Mouse (Mus musculus) A20 (cell line): ENCODE measurements around the gene Tnks1bp1.

Source experiments
- DNase-seq: peaks from one replicate; pipeline ENCODE4 v3.0.0-alpha.2; 2011; ENCODE audit warnings: low read depth, low spot score

Tnks1bp1 gene

DNA sequence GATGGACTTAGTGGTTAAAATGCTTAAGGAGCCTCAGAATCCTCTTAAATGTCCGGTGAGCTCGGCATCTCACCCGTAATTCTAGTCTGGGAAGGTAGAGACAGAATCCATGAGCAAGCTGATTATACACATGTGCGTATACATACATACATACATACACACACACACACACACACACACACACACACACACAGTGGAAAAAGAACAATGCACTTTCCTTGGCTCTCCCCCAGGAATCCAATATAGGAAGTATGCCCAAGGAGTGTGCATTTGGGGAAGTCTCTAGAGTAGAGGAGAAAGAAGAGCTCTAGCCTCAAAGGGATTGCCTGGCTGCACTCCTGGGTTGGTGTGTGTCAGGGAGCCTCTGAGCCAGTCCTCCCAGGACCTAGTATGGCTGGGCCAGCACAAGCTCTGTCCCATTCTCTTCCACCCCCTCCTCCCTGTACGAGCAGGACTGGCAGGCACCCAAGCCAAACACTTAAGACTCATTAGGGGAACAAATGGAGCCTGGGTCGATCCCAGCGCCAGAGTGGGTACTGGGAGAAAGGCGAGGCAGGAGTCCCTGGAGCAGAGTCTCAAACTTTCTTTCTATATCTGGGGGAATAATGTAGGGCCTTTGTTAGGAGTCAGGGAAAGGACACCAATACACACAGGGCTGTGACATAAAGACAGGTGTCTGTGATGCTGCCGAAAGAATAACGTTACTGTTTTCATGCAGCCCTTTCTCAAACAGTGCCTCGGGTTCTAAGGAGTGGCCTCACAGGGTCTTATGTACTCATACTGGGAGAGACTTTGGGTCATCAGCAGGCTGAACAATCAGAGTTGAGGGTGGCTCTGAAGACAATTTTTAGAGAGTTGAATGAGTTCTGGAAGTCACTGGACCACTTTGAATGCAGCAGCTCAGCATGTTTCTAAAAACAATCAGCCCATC is 41.2 kb downstream of the Tnks1bp1 start:
- no peak for DNase-seq

GRCm38 (mm10) chr2:85091325-85091724 is 43.5 kb downstream of the Tnks1bp1 start:
- DNase-seq, result no peak

GRCm38 (mm10) chr2:85093376-85093775 is 45.6 kb downstream of the Tnks1bp1 start:
- no peak for DNase-seq

DNA sequence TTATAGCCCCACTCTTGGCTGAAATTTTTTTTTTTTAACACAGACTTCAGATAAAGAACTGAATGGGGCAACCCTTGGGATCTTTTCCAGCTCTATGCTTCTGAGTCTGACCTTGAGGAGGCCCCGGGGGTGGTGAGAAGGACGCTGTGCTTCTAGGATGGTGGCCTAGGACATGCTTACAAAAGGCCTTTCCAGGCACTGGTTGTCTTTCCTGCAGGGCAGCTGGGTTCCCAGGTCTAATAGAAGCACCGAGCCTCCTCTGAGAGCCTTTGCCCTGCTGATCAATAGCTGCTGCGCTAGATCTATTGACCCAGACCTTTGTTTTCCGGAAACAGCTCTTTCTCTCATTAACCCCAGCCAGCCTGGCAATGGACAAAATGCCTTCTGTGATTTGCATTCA is 48.1 kb downstream of the Tnks1bp1 start:
- no peak for DNase-seq

DNA sequence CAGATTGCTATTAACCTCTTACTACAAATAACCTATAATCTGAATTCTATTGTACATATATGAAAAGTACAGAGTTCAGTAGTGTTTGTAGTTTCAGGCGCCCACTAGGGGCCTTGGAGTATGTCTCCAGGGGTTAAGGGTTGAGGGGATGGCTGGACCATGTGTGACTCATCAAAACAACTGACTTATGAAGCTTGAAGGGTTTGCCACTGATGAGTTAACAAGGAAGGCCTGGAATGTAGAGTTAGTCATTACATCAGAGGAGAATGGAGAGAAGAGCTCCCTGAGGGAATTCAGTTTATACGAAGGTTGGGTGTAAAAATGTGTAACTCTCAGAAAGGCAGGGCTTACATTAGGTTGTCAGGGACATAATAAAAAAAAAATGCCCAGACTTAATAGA is 50.2 kb downstream of the Tnks1bp1 start:
- DNase-seq, result no peak

DNA sequence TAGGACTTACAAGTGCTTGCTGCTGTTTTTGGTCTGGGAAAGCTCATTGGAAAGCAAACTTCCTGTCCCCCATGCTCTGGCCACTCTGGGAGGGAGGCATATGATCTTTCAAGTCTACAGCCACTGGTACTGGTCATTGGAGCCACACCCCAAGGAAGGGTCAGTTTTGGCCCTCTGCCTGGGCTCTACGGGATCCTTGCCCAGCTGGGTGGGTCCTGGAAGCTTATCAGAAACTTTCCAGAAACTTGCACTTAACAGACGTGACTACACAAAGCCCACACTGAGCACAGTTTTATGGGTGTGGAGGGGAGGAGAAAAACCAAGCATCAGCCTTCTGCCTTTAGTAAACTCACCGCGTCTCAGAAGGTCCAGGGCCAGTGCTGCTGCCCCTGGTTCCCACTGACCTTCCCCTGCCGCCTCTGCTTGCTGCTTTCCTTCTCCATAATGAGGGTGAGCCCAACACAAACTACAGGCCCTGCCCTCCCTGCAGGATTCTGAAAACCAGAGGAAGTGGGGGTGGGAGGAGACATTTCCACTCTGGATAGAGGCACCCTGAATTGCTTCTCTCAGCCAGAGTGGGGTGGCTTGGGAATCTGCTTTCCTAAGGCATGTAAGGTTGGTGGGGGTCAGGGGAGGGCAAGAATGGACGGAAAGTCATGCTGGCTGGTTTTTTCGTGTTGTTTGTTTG is 51.1 kb downstream of the Tnks1bp1 start:
- no peak for DNase-seq

DNA sequence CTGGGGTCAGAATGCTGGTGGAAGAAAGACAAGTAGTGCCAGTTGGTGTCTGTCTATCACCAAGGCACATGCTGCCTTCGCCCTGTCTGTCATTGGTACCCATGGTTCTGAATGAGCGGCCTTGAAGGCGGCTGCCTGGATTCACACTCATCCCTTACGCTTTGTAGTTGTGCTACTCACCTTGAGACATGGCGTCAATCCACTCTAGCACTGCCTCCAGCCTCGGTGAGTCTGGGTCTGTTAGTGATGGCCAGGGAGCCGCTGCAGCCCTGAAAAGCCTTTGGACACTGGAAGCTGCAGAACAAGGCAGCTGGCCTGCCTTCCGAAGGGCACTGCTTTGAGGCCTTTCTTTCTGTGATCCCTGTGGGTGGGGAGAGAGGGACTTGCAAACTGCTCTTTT is 55.4 kb downstream of the Tnks1bp1 start:
- DNase-seq, result no peak

DNA sequence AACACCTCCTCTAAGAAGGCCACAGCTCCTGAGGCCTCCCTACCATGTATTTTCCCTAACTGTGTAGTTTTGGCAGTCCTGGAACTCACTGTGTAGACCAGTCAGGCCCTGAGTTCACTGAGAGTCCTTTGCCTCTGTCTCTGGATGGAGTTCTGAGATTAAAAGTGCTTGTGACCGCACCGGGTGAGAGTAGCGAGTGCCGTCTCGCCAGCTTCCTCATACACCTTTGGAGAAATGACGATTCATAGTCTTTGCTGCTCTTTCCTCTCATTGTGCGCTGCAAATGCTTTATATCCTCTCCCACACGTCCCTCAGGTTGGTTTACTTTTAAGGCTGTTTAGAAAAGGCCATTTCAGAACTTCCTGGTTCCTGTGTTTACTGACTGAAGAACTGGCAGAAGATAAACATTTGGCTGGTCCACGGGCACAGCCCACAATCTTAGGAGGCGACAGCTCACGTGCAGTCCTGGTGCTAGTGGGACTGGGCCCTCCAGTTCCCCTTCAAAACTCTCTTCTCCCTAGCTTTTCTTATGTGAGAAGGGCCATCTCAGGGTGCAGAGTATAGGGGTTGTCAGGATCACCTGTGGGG is 57.7 kb downstream of the Tnks1bp1 start:
- peak; percentile 8 for DNase-seq

- peak; percentile 4 for DNase-seq
Measured at GRCm38 (mm10) chr2:85106068-85106790, 58.4 kb downstream of the Tnks1bp1 start.

GRCm38 (mm10) chr2:85106941-85107340 is 59.1 kb downstream of the Tnks1bp1 start:
- no peak for DNase-seq

- no peak for DNase-seq
Measured at GRCm38 (mm10) chr2:85110288-85110875, 62.6 kb downstream of the Tnks1bp1 start.
